Mouse (Mus musculus): ENCODE results near the gene Dupd1.
A peak's percentile ranks its signal among the peaks of the same experiment; 100 is the strongest.

Gene Dupd1

DNA sequence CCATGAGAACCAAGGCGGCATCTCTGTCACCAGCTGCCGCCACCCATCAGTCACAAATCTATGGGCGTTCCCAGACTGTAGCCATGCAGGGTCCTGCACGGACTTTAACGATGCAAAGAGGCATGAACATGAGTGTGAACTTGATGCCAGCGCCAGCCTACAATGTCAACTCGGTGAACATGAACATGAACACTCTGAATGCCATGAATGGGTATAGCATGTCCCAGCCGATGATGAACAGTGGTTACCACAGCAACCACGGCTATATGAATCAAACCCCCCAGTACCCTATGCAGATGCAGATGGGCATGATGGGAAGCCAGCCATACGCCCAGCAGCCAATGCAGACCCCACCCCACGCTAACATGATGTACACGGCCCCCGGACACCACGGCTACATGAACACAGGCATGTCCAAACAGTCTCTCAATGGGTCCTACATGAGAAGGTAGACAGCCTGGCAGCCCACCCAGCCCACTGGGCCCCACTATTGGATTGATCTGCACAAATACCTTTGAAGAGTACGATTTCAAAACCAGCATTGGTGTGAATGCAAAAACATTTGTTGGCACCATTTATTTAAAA, 43.9 kb downstream of the Dupd1 start:
- DNase-seq = peak; percentile 91

DNA sequence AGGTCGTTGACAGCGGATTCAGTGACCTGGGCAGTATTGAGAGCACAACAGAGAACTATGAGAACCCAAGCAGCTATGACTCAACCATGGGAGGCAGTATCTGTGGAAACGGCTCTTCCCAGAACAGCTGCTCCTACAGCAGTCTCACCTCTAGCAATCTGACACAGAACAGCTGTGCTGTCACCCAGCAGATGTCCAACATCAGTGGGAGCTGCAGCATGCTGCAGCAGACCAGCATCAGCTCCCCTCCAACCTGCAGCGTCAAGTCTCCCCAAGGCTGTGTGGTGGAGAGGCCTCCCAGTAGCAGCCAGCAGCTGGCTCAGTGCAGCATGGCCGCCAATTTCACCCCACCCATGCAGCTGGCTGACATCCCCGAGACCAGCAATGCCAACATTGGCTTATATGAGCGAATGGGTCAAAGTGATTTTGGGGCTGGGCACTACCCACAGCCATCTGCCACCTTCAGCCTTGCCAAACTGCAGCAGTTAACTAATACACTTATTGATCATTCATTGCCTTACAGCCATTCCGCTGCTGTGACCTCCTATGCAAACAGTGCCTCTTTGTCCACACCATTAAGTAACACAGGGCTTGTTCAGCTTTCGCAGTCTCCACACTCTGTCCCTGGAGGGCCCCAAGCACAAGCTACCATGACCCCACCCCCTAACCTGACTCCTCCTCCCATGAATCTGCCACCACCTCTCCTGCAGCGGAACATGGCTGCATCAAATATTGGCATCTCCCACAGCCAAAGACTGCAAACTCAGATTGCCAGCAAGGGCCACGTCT, 44.5 kb downstream of the Dupd1 start:
- DNase-seq = peak; percentile 96

GRCm38 (mm10) chr14:21669218-21669617, 45.2 kb downstream of the Dupd1 start:
- no peak for DNase-seq

DNA sequence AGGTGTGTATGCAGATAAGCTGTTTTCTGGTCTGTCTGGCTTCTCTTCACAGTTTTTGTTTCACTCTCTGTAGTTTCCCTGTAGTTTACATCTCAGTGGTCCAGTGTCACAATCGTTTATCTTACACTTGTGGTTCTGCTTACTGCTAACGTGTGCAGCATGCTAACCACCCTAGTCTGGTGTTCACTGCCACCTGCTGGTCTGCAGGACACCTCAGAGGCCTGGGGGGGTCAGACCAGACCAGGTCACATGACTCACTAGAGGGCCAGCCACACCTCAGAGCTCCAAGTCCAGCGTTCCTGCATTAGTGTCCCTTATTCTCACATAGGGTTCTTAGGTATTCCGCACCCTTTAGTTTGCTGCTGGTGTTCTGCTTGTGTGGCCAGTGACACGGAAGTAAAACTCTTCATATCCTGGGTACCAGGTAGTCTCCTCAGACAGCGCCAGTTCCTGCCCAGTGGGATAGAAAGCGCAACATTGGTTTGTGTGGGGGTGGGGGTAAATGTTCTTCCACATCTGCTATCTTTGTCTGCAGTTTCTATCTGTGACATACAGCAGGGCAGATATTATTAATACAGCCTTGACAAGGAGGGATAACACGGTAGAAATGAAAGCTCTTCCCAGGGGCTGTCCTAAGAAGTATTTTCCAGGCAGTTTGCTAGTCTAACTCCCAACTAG, 51.8 kb downstream of the Dupd1 start:
- DNase-seq = no peak

GRCm38 (mm10) chr14:21659652-21660051, 54.7 kb downstream of the Dupd1 start:
- DNase-seq = peak; percentile 90

DNA sequence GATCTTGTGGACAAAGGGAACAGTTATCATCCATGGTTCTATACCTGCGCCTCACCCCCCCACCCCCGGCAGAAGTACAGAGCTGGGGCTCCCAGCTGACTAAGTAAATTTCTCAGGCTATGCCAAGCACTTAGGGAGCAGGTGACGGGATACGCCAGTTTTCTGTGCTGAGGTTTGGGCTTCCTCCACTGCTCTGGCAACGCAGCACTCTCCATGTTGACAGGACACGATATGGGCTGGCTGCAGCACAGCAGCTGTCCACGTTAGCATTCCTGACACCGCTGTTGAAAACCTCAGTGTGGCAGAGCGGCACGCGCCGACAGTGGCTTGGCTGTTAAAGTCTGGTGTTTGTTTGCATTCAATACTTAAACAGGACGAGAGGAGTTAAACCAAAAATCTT, 55.2 kb downstream of the Dupd1 start:
- DNase-seq = peak; percentile 93

DNA sequence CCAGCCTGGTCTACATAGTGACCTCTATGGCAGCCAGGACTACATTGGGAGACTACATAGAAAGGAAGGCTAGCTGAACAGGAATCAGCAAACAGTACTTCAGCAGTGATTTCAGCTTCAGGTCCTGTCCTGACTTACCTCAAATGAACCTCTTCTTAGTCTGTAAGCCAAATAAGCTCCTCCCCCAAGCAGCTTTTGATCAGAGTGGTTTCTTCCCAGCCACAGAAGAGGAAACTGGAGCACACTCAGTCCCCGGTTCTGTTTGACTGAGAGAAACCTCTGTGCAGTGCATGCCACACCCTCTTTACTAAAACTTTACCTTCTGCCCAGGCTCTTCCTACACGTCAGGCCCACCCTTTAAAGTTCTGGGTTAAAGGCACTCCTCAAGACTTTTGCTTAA, 60.6 kb downstream of the Dupd1 start:
- peak; percentile 83 for DNase-seq

DNA sequence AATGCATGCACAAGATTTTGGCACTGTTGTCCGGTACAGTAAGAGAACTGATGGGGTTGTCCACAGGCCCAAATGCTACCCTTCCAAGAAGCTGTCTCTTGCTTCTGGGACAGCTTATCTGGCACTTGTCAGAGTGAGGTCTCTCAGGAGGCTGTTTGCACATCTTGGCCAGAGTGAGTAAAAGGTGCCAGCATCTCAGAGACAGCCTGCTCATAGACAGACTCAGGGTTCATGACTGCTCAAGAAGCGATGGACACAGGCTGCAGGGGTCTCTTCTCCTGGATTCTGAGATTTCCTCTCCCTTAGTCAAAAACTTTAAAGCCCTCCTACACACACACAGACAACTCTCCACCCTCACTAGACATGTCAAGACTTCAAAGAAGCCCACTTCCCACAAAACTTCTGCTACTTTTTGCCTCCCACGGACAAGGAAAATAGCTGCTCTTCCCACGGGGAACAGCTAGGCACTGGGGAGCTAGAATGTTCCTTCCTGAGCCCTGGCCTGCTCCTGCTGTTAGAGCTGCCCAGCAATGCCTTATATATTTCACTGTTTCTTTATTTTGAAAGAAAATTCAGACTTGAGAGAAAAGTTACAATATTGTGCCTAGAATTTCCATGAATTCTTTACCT, 73.5 kb downstream of the Dupd1 start:
- DNase-seq = peak; percentile 74

DNA sequence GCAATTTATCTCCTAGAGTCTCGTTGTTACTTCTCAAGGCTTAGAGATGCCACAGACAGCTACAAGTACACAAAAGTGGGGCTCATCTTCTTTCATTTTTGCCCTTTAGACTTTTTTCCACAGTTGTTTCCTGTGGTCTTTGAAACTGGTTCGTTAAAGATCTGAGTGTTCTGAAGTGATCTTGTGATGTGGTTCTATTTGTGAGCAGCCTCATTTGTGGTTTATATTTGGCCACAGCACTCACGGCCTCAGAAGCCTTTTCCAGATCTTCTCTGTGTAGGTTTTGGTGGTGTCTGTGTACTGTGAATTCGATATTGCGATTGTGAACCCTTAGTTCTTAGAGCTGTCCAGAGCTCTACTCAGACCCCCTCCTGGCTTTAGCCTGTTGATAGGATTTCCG, 77.8 kb downstream of the Dupd1 start:
- peak; percentile 81 for DNase-seq

DNA sequence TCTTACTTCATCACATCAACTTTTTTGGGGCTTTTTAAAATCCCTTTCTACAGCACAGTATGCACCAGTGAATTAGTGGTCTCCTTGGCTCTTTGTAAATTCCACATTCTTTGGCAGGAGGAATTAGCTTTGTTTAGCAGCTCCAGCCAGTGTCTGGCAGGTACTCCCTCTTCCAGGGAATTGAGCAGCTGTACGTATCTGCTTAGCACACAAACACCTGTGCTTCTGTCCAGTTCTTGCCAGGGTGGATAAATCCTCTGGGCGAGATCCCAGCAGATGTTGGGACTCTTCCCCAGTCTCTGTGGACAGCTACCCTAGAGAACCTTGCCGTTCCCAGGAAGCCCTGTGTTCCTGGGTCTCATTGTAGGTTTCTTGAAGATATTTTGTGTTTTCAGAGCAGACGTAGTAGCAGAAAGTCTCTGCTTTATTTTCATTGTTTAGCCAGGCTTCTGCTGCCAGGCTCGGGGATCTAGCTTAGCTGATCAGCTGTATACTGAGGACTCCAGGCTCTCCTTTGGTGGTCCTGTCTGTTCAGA, 82.6 kb downstream of the Dupd1 start:
- DNase-seq = peak; percentile 78

Measured in heart, adult 11 months (tissue).